Comparison of ENCODE assay signal across 17 mouse cellular contexts in the genomic region with DNA sequence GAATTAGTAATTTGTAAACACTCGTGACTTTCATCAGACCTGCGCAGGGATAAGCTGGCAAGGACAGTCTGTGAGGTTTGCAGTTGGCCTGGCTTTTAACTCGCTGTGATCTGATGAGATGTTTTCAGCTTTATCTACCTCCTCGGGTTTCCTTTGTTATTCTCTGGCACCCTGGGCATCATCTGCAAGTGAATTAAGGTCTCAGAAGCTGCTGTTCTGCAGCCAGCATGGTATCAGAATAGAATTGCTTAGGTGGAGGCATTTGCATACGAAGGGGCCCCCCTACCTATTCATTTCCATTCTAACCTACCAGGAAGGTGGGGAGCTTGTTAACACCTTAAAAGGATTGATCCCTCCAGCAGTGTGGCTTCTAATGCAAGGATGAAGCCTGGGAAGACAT.
"Had no signal": no experiment of that assay in that cellular context is flagged by ENCODE, and none has a peak within 500 bp of the region (broad histone marks: within the 10 kb centered on the region; RNA-seq: fewer than 3 reads in every experiment).

No protein-coding gene starts in this region.

- ATAC-seq: hindbrain, postnatal 0 days; intestine, embryonic 15.5 days; intestine, postnatal 0 days; liver, postnatal 0 days had no signal

- DNase-seq: gastrocnemius, adult 2 months; gastrocnemius, postnatal 10 days; gastrocnemius, postnatal 25 days; heart, adult 18-20 months; heart, postnatal 10 days; heart, postnatal 4 days; kidney, adult 18-20 months; kidney, adult 8-10 months; kidney, postnatal 10 days; kidney, postnatal 36 days; layer of hippocampus, adult 9-11 months; liver; liver, embryonic 13.5 days; liver, postnatal 0 days had no signal
